Mouse (Mus musculus) heart, embryonic 11.5 days (tissue): Measurements from ENCODE around the gene Akt2. TPM values are rescaled to one million over a fixed set of nuclear protein-coding genes. Genes with fewer than 3 reads are reported as not detected.
A peak's percentile ranks its signal among the peaks of the same experiment; 100 is the strongest.

Source experiments
- ATAC-seq: fragments of 200-750 bp; cut with Nextera tagmentation; replicated peaks from 2 replicates; pipeline ENCODE4 v1.8.0; 2017; ENCODE audit warnings: moderate library complexity; ENCODE audit not compliant: insufficient number of reproducible peaks, low FRiP score, low TSS enrichment
- H3K27ac ChIP-seq: fragments of 300-500 bp; sonication (generic); 2 replicates; pipeline ENCODE4 v1.5.1; 2014; ENCODE audit warnings: mild to moderate bottlenecking, low read depth, low read length
- H3K27me3 ChIP-seq: fragments of 300-500 bp; sonication (generic); 2 replicates; pipeline ENCODE4 v1.6.1; 2014; ENCODE audit warnings: mild to moderate bottlenecking, low read length, mixed read lengths; ENCODE audit not compliant: control insufficient read depth, insufficient read depth
- H3K36me3 ChIP-seq: fragments of 300-500 bp; sonication (generic); 2 replicates; pipeline ENCODE4 v1.6.1; 2014; ENCODE audit warnings: mild to moderate bottlenecking, low read length, moderate library complexity, mixed read lengths; ENCODE audit not compliant: control insufficient read depth, insufficient read depth
- H3K4me1 ChIP-seq: fragments of 300-500 bp; sonication (generic); 2 replicates; pipeline ENCODE4 v1.6.1; 2014; ENCODE audit warnings: low read length; ENCODE audit not compliant: control insufficient read depth, insufficient read depth
- H3K4me2 ChIP-seq: fragments of 300-500 bp; sonication (generic); 2 replicates; pipeline ENCODE4 v1.6.1; 2014; ENCODE audit warnings: mild to moderate bottlenecking, moderate library complexity
- H3K4me3 ChIP-seq: fragments of 300-500 bp; sonication (generic); 2 replicates; pipeline ENCODE4 v1.5.1; 2014; ENCODE audit warnings: low read depth, low read length
- H3K9ac ChIP-seq: fragments of 300-500 bp; sonication (generic); 2 replicates; pipeline ENCODE4 v1.6.1; 2014; ENCODE audit warnings: mild to moderate bottlenecking, low read depth, low read length, moderate library complexity
- H3K9me3 ChIP-seq: fragments of 300-500 bp; sonication (generic); replicated peaks from 2 replicates; pipeline ENCODE4 v1.6.1; 2016; ENCODE audit warnings: low read length; ENCODE audit not compliant: control insufficient read depth
- WGBS: fragments of 180-500 bp; shearing (Covaris S2); extraction: QIAGEN DNeasy Blood & Tissue Kit; methylation state at CpG from one replicate; pipeline ENCODE4 v1.1.7; 2014; ENCODE audit not compliant: insufficient replicate concordance; 5-methylcytosine and 5-hydroxymethylcytosine counted together
- polyA plus RNA-seq: library from polyadenylated mRNA; unstranded; fragments of >200 nt; fragmentation: Nextera tagmentation; extraction: Ambion mirVana; gene quantifications from 2 replicates; pipeline ENCODE4 v1.2.1, GENCODE M21; 2014

The Akt2 gene
- polyA plus RNA-seq, 1 experiment from 2014 or later, result 72.1 TPM

GRCm38 (mm10) chr7:27688815-27689612 is 97.7 kb downstream of the Akt2 start, which contains the start of gene Zfp607b:
Zfp607b (plus strand) TSS chr7:27689340.
- Histone ChIP-seq H3K9me3 (no peaks in the 10 kb centered on the region), H3K36me3 (no peaks in the 10 kb centered on the region), H3K4me3 (peak within 1 kb of the TSS; percentile 58), H3K4me1 (peaks cover 8% of the 10 kb centered on the region), H3K27me3 (peaks cover 2% of the 10 kb centered on the region; the same call in 1 of the 2 replicates), H3K27ac (peak within 1 kb of the TSS; percentile 54; the same call in 1 of the 2 replicates), H3K9ac (peak within 1 kb of the TSS; percentile 85), H3K4me2 (peak within 1 kb of the TSS; percentile 88)
- ATAC-seq, result peak; percentile 97
- WGBS, result 1% methylated on average over 19 of the region's 19 CpGs

Other genes with a start within 250 kb of the Akt2 start
- 33.3 and 34.1 TPM in 2 replicates for gene Shkbp1, start 235.5 kb upstream of the Akt2 start, polyA plus RNA-seq
- gene Gm20479, start 234.1 kb upstream of the Akt2 start, polyA plus RNA-seq, result 1.6 and 2.1 TPM in 2 replicates
- gene Sptbn4, start 143.9 kb upstream of the Akt2 start, polyA plus RNA-seq, result 0.23 and 0.30 TPM in 2 replicates
- gene Blvrb, start 143.6 kb upstream of the Akt2 start, polyA plus RNA-seq, result 106 and 121 TPM in 2 replicates
- 19.9 and 20.3 TPM in 2 replicates for gene Sertad3, start 117.8 kb upstream of the Akt2 start, polyA plus RNA-seq
- gene Sertad1, start 104.6 kb upstream of the Akt2 start, polyA plus RNA-seq, result 37.5 and 38.8 TPM in 2 replicates
- 0.76 and 0.96 TPM in 2 replicates for gene Prx, start 92.2 kb upstream of the Akt2 start, polyA plus RNA-seq
- 0.44 and 0.57 TPM in 2 replicates for gene Hipk4, start 68.3 kb upstream of the Akt2 start, polyA plus RNA-seq
- gene Pld3, start 38.3 kb upstream of the Akt2 start, polyA plus RNA-seq, result 59.5 and 64.2 TPM in 2 replicates
- gene 2310022A10Rik, start 38.3 kb upstream of the Akt2 start, polyA plus RNA-seq, result 22.5 and 29.3 TPM in 2 replicates
- not detected in 2 replicates for gene Ttc9b, start 62.4 kb downstream of the Akt2 start, polyA plus RNA-seq
- gene Map3k10, start 83.0 kb downstream of the Akt2 start, polyA plus RNA-seq, result 3.0 and 3.6 TPM in 2 replicates
- 1.7 and 3.1 TPM in 2 replicates for gene Zfp607b, start 97.8 kb downstream of the Akt2 start, polyA plus RNA-seq
- 21.8 and 22.5 TPM in 2 replicates for gene Zfp60, start 139.8 kb downstream of the Akt2 start, polyA plus RNA-seq
- 1.5 and 2.1 TPM in 2 replicates for gene Zfp626, start 215.6 kb downstream of the Akt2 start, polyA plus RNA-seq
- gene Zfp59, start 247.1 kb downstream of the Akt2 start, polyA plus RNA-seq, result 5.5 and 6.5 TPM in 2 replicates